Mouse (Mus musculus): Measurements from ENCODE around the gene Rtn4. TPM values are rescaled to one million over a fixed set of nuclear protein-coding genes. Genes with fewer than 3 reads are reported as not detected.

The Rtn4 gene
- total and polyA plus RNA-seq, 3 experiments, result 65.3 to 83.0 (median 68.9) TPM

Other genes starting within 250 kb of the Rtn4 start
- gene Prorsd1, start 177.9 kb upstream of the Rtn4 start, total RNA-seq (2014; fragmentation: Nextera tagmentation), result 41.5 and 47.5 TPM in 2 replicates
- 129 and 135 TPM in 2 replicates for gene Prorsd1, start 177.9 kb upstream of the Rtn4 start, total RNA-seq (2017)
- 10.5 and 34.9 TPM in 2 replicates for gene Prorsd1, start 177.9 kb upstream of the Rtn4 start, polyA plus RNA-seq (2012)
- 70.0 and 72.2 TPM in 2 replicates for gene Mtif2, start 166.5 kb upstream of the Rtn4 start, total RNA-seq (2014; fragmentation: Nextera tagmentation)
- gene Mtif2, start 166.5 kb upstream of the Rtn4 start, total RNA-seq (2017), result 81.1 and 105 TPM in 2 replicates
- gene Mtif2, start 166.5 kb upstream of the Rtn4 start, polyA plus RNA-seq (2012), result 8.5 and 11.8 TPM in 2 replicates
- gene Clhc1, start 145.0 kb upstream of the Rtn4 start, total RNA-seq (2014; fragmentation: Nextera tagmentation), result 1.3 TPM in 1 of 2 replicates, not detected in the other
- gene Clhc1, start 145.0 kb upstream of the Rtn4 start, total RNA-seq (2017), result 1.1 and 1.4 TPM in 2 replicates
- gene Clhc1, start 145.0 kb upstream of the Rtn4 start, polyA plus RNA-seq (2012), result 0.09 TPM in 1 of 2 replicates, not detected in the other
- 927 and 1,016 TPM in 2 replicates for gene Rps27a, start 144.8 kb upstream of the Rtn4 start, total RNA-seq (2014; fragmentation: Nextera tagmentation)
- gene Rps27a, start 144.8 kb upstream of the Rtn4 start, total RNA-seq (2017), result 861 and 868 TPM in 2 replicates
- gene Rps27a, start 144.8 kb upstream of the Rtn4 start, polyA plus RNA-seq (2012), result 115 and 138 TPM in 2 replicates
- gene 4931440F15Rik, start 132.7 kb downstream of the Rtn4 start, total RNA-seq (2014; fragmentation: Nextera tagmentation), result not detected in 2 replicates
- 0.06 and 0.16 TPM in 2 replicates for gene 4931440F15Rik, start 132.7 kb downstream of the Rtn4 start, total RNA-seq (2017)
- gene 4931440F15Rik, start 132.7 kb downstream of the Rtn4 start, polyA plus RNA-seq (2012), result not detected in 2 replicates

All from G1E (cell line).